Mouse (Mus musculus) ES-Bruce4 (cell line): ENCODE data around the gene Hadhb. TPM values are rescaled to one million over a fixed set of nuclear protein-coding genes. Genes with fewer than 3 reads are reported as not detected.

ENCODE experiments used
- H3K27ac ChIP-seq: 2 replicates; pipeline ENCODE4 v1.5.1; 2012; ENCODE audit warnings: low read length, inconsistent platforms; ENCODE audit not compliant: insufficient read depth
- H3K27me3 ChIP-seq: 2 replicates; pipeline ENCODE4 v1.6.1; 2012; ENCODE audit warnings: mild to moderate bottlenecking, low read length, inconsistent platforms; ENCODE audit not compliant: control insufficient read depth, poor library complexity, insufficient read depth, severe bottlenecking
- H3K36me3 ChIP-seq: 2 replicates; pipeline ENCODE4 v1.6.1; 2012; ENCODE audit warnings: inconsistent platforms, mild to moderate bottlenecking, low read length, moderate library complexity; ENCODE audit not compliant: control insufficient read depth, poor library complexity, insufficient read depth, severe bottlenecking
- H3K4me1 ChIP-seq: one replicate; pipeline ENCODE4 v1.8.1; 2011; ENCODE audit warnings: low read length; ENCODE audit not compliant: control insufficient read depth, insufficient read depth
- H3K4me3 ChIP-seq: 2 replicates; pipeline ENCODE4 v1.5.1; 2011; ENCODE audit warnings: low read depth, mild to moderate bottlenecking, low read length
- H3K9ac ChIP-seq: 2 replicates; pipeline ENCODE4 v1.6.1; 2012; ENCODE audit warnings: low read depth, mild to moderate bottlenecking, inconsistent platforms; ENCODE audit not compliant: poor library complexity, severe bottlenecking
- H3K9me3 ChIP-seq: replicated peaks from 2 replicates; pipeline ENCODE4 v1.6.1; 2012; ENCODE audit warnings: mild to moderate bottlenecking, low read length, inconsistent platforms; ENCODE audit not compliant: control insufficient read depth, poor library complexity, insufficient read depth, severe bottlenecking
- CTCF ChIP-seq: IDR thresholded peaks from one replicate; pipeline ENCODE4 v1.8.1; 2011; ENCODE audit warnings: low read depth, low read length
- EP300 ChIP-seq: IDR thresholded peaks from 2 replicates; pipeline ENCODE4 v1.6.1; 2011; ENCODE audit warnings: low read depth, low read length; ENCODE audit not compliant: insufficient read depth
- POLR2A ChIP-seq: IDR thresholded peaks from one replicate; pipeline ENCODE4 v1.8.1; 2011; ENCODE audit warnings: low read length; ENCODE audit not compliant: insufficient read depth
- polyA plus RNA-seq: library from polyadenylated mRNA; stranded (reverse); fragments of >200 nt; gene quantifications from 2 replicates; pipeline ENCODE4 v1.2.4, GENCODE M21; 2011; ENCODE audit warnings: low read depth; ENCODE audit not compliant: missing spikeins, insufficient read depth, insufficient read length

Hadhb gene
- polyA plus RNA-seq, 1 experiment: 44.7 TPM

- no peak for TF ChIP-seq POLR2A
- TF ChIP-seq EP300: no peak
- TF ChIP-seq CTCF: peak; percentile 43
- H3K36me3 ChIP-seq: no peaks in the 10 kb centered on the region
- no peaks in the 10 kb centered on the region for H3K27me3 ChIP-seq
- no peak overlapping the region for H3K27ac ChIP-seq
- H3K4me3 ChIP-seq: no peak overlapping the region
- no peak overlapping the region for H3K9ac ChIP-seq
- H3K9me3 ChIP-seq: no peaks in the 10 kb centered on the region
- peaks cover 7% of the 10 kb centered on the region for H3K4me1 ChIP-seq
Measured at GRCm38 (mm10) chr5:30201521-30201920, 46.5 kb downstream of the Hadhb start.

- H3K27ac ChIP-seq: no peak overlapping the region
- peaks cover 7% of the 10 kb centered on the region for H3K4me1 ChIP-seq
- H3K4me3 ChIP-seq: no peak overlapping the region
- H3K9ac ChIP-seq: no peak overlapping the region
- no peak for TF ChIP-seq CTCF
- no peak for TF ChIP-seq POLR2A
- no peak for TF ChIP-seq EP300
- no peaks in the 10 kb centered on the region for H3K27me3 ChIP-seq
- H3K36me3 ChIP-seq: no peaks in the 10 kb centered on the region
- H3K9me3 ChIP-seq: no peaks in the 10 kb centered on the region
Measured at GRCm38 (mm10) chr5:30202221-30202620, 47.2 kb downstream of the Hadhb start.

GRCm38 (mm10) chr5:30203216-30203885 lies 48.3 kb downstream of the Hadhb start:
- Histone ChIP-seq H3K4me1 (peaks cover 7% of the 10 kb centered on the region), H3K36me3 (no peaks in the 10 kb centered on the region), H3K9ac (no peak overlapping the region), H3K27me3 (no peaks in the 10 kb centered on the region), H3K4me3 (no peak overlapping the region), H3K9me3 (no peaks in the 10 kb centered on the region), H3K27ac (no peak overlapping the region)
- no peak for TF ChIP-seq POLR2A
- no peak for TF ChIP-seq EP300
- no peak for TF ChIP-seq CTCF

GRCm38 (mm10) chr5:30204441-30204840 lies 49.4 kb downstream of the Hadhb start:
- no peaks in the 10 kb centered on the region for H3K9me3 ChIP-seq
- peaks cover 7% of the 10 kb centered on the region for H3K4me1 ChIP-seq
- H3K9ac ChIP-seq: no peak overlapping the region
- H3K4me3 ChIP-seq: no peak overlapping the region
- H3K36me3 ChIP-seq: no peaks in the 10 kb centered on the region
- no peak overlapping the region for H3K27ac ChIP-seq
- H3K27me3 ChIP-seq: no peaks in the 10 kb centered on the region
- no peak for TF ChIP-seq CTCF
- TF ChIP-seq POLR2A: no peak
- no peak for TF ChIP-seq EP300

- no peak for TF ChIP-seq CTCF
- TF ChIP-seq POLR2A: no peak
- no peak for TF ChIP-seq EP300
- no peak overlapping the region for H3K27ac ChIP-seq
- no peak overlapping the region for H3K9ac ChIP-seq
- H3K27me3 ChIP-seq: no peaks in the 10 kb centered on the region
- H3K4me1 ChIP-seq: peaks cover 7% of the 10 kb centered on the region
- H3K4me3 ChIP-seq: no peak overlapping the region
- no peaks in the 10 kb centered on the region for H3K9me3 ChIP-seq
- H3K36me3 ChIP-seq: no peaks in the 10 kb centered on the region
Measured at GRCm38 (mm10) chr5:30205034-30205433, 50.0 kb downstream of the Hadhb start.

GRCm38 (mm10) chr5:30205493-30205892 lies 50.4 kb downstream of the Hadhb start, which contains the start of gene Adgrf3:
Gene Adgrf3 (minus strand): TSS chr5:30205722.
- Histone ChIP-seq H3K27me3 (no peaks in the 10 kb centered on the region), H3K9ac (no peak within 1 kb of the TSS), H3K4me3 (no peak within 1 kb of the TSS), H3K9me3 (no peaks in the 10 kb centered on the region), H3K27ac (no peak within 1 kb of the TSS), H3K4me1 (peaks cover 7% of the 10 kb centered on the region), H3K36me3 (no peaks in the 10 kb centered on the region)
- no peak for TF ChIP-seq CTCF
